Mouse (Mus musculus) thymus, postnatal 0 days (tissue): ENCODE measurements around the gene Otof. TPM values are rescaled to one million over a fixed set of nuclear protein-coding genes. Genes with fewer than 3 reads are reported as not detected.

Experiments
- DNase-seq: peaks from one replicate; pipeline ENCODE4 v3.0.0-alpha.2; 2015; ENCODE audit warnings: low spot score
- polyA plus RNA-seq: library from polyadenylated mRNA; unstranded; fragments of >200 nt; fragmentation: Nextera tagmentation; extraction: Ambion mirVana; gene quantifications from 2 replicates; pipeline ENCODE4 v1.2.1, GENCODE M21; 2015

Gene Otof
- polyA plus RNA-seq, 1 experiment from 2014 or later = 0.16 TPM

- DNase-seq = no peak
These were observed 119.1 kb downstream of the Otof start for GRCm38 (mm10) chr5:30342601-30343015.

DNA sequence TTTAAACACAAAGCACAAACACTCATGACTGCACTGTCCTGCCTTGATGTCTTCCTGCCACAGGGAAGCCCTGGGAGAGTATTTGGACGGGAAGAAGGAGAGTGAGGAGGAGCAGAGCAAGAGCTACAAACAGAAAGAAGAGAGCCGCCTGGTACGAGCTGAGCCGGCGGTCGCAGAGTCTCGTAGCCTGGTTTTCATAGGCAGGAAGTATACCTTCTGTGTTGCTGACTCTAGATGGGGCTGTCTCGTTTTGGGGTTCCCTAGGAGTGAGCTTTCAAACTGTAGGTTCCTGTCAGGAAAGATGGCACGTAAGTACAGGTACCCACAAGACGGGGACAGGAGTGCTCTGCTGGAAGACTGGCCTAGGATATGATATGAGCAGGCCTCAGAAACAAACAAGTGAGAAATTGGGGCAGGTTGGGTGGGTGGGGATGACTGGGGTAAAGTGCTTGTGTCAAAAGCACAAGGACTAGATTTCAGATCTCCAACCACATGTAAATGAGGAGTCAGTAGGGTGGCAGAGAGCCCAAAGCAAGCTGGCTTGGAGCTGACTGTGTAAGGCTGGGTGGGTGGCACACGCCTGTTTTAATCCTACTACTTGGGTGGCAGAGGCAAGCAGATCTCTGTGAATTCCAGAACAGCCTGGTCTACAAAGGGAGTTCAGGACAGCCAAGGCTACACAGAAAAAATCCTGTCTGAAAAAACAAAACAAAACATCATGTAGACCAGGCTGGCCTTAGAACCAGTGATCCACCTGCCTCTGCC, 119.9 kb downstream of the Otof start:
- DNase-seq = peak; percentile 57

DNA sequence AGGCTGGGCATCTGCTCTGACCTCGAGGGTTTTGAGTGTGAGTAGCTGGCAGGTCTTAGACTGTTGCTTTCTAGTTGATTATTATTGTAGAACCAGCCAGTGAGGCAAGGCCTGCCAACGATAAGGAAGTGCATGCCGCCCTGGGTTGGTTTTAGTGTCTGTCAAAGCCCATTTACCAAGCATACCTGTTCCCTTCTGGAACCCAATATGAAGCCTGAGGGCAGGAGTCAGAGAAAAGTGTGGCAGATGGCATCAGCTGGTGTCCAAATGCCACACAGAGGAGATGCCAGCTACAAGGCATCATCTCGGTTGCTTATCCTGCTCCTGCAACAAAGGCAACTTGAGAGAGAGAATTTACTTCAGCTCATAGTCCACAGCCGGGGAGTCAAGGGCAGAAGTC, 120.9 kb downstream of the Otof start:
- DNase-seq = no peak

Other genes with a start within 250 kb of the Otof start
- 12.7 and 13.3 TPM in 2 replicates for gene Selenoi, start 229.4 kb downstream of the Otof start, polyA plus RNA-seq
- 10.5 and 10.8 TPM in 2 replicates for gene Drc1, start 180.5 kb downstream of the Otof start, polyA plus RNA-seq
- 0.66 and 1.4 TPM in 2 replicates for gene 1700001C02Rik, start 4.1 kb upstream of the Otof start, polyA plus RNA-seq
- not detected in 2 replicates for gene Cib4, start 83.9 kb upstream of the Otof start, polyA plus RNA-seq
- gene Kcnk3, start 126.2 kb upstream of the Otof start, polyA plus RNA-seq = 0.37 and 0.39 TPM in 2 replicates
- 12.5 and 14.4 TPM in 2 replicates for gene Slc35f6, start 186.0 kb upstream of the Otof start, polyA plus RNA-seq
- 339 and 404 TPM in 2 replicates for gene Cenpa, start 204.8 kb upstream of the Otof start, polyA plus RNA-seq
- gene Dpysl5, start 249.6 kb upstream of the Otof start, polyA plus RNA-seq = 0.13 and 0.23 TPM in 2 replicates